Mouse (Mus musculus) embryonic facial prominence, embryonic 13.5 days (tissue): ENCODE measurements around the gene Senp5. TPM values are rescaled to one million over a fixed set of nuclear protein-coding genes. Genes with fewer than 3 reads are reported as not detected.

Experiments used
- ATAC-seq: fragments of 200-750 bp; cut with Nextera tagmentation; 2 replicates; pipeline ENCODE4 v1.8.0; 2017; ENCODE audit warnings: low read depth; ENCODE audit not compliant: insufficient number of reproducible peaks, insufficient read depth, low FRiP score, low TSS enrichment
- H3K27ac ChIP-seq: fragments of 300-500 bp; sonication (generic); 2 replicates; pipeline ENCODE4 v1.5.1; 2015; ENCODE audit warnings: moderate library complexity, mild to moderate bottlenecking, inconsistent platforms
- H3K27me3 ChIP-seq: fragments of 300-500 bp; sonication (generic); 2 replicates; pipeline ENCODE4 v1.6.1; 2015; ENCODE audit warnings: mild to moderate bottlenecking, inconsistent platforms
- H3K36me3 ChIP-seq: fragments of 300-500 bp; sonication (generic); 2 replicates; pipeline ENCODE4 v1.6.1; 2015; ENCODE audit warnings: mild to moderate bottlenecking, inconsistent platforms
- H3K4me1 ChIP-seq: fragments of 300-500 bp; sonication (generic); 2 replicates; pipeline ENCODE4 v1.6.1; 2015; ENCODE audit warnings: inconsistent platforms
- H3K4me2 ChIP-seq: fragments of 300-500 bp; sonication (generic); 2 replicates; pipeline ENCODE4 v1.6.1; 2015; ENCODE audit warnings: moderate library complexity, mild to moderate bottlenecking, inconsistent platforms
- H3K4me3 ChIP-seq: fragments of 300-500 bp; sonication (generic); 2 replicates; pipeline ENCODE4 v1.5.1; 2015; ENCODE audit warnings: mild to moderate bottlenecking, inconsistent platforms
- H3K9ac ChIP-seq: fragments of 300-500 bp; sonication (generic); 2 replicates; pipeline ENCODE4 v1.6.1; 2015; ENCODE audit warnings: mild to moderate bottlenecking, inconsistent platforms
- H3K9me3 ChIP-seq: fragments of 300-500 bp; sonication (generic); 2 replicates; pipeline ENCODE4 v1.6.1; 2016; ENCODE audit warnings: inconsistent platforms
- WGBS: fragments of 180-500 bp; shearing (Covaris S2); methylation state at CpG from one replicate; pipeline ENCODE4 v1.1.7; 2015; ENCODE audit warnings: mixed read lengths; 5-methylcytosine and 5-hydroxymethylcytosine counted together
- microRNA-seq: library from miRNA; unstranded; fragments of <30 nt; microRNA quantifications from one replicate; pipeline ENCODE4, GENCODE M21; 2016
- polyA plus RNA-seq: library from polyadenylated mRNA; unstranded; fragments of >200 nt; fragmentation: Nextera tagmentation; extraction: Ambion mirVana; gene quantifications from 2 replicates; pipeline ENCODE4 v1.2.1, GENCODE M21; 2015

The Senp5 gene
- polyA plus RNA-seq, 1 experiment from 2014 or later = 16.4 TPM

- Histone ChIP-seq H3K4me3 (no peak overlapping the region), H3K27me3 (no peaks in the 10 kb centered on the region), H3K9ac (no peak overlapping the region), H3K27ac (no peak overlapping the region), H3K9me3 (no peaks in the 10 kb centered on the region), H3K36me3 (no peaks in the 10 kb centered on the region), H3K4me2 (no peak overlapping the region), H3K4me1 (no peaks in the 10 kb centered on the region)
- 77% methylated on average over 6 of the region's 6 CpGs for WGBS
- ATAC-seq = no peak
Observed at GRCm38 (mm10) chr16:31926091-31926490, 77.0 kb downstream of the Senp5 start.

GRCm38 (mm10) chr16:31924368-31924767 is 78.7 kb downstream of the Senp5 start:
- ATAC-seq = no peak

GRCm38 (mm10) chr16:31918248-31918724 is 84.8 kb downstream of the Senp5 start:
- peak overlapping the region; percentile 29 for H3K4me2 ChIP-seq
- no peaks in the 10 kb centered on the region for H3K36me3 ChIP-seq
- no peaks in the 10 kb centered on the region for H3K9me3 ChIP-seq
- no peak overlapping the region for H3K27ac ChIP-seq
- H3K4me1 ChIP-seq = peaks cover 3% of the 10 kb centered on the region; the same call in 1 of the 2 replicates
- 2% methylated on average over 14 of the region's 14 CpGs for WGBS
- H3K27me3 ChIP-seq = no peaks in the 10 kb centered on the region
- 0 out of 2 replicates have a peak overlapping the region, but pooled peaks have one; percentile 32 for H3K9ac ChIP-seq
- no peak overlapping the region for H3K4me3 ChIP-seq
- ATAC-seq = 0 out of 2 replicates have a peak, but pooled peaks have one; percentile 15

More at GRCm38 (mm10) chr16:31924368-31924767, 78.7 kb downstream of the Senp5 start:
- Histone ChIP-seq H3K36me3 (no peaks in the 10 kb centered on the region), H3K4me2 (no peak overlapping the region), H3K4me1 (no peaks in the 10 kb centered on the region), H3K9me3 (no peaks in the 10 kb centered on the region), H3K4me3 (no peak overlapping the region), H3K27ac (no peak overlapping the region), H3K9ac (no peak overlapping the region), H3K27me3 (no peaks in the 10 kb centered on the region)
- WGBS = 79% methylated on average over 6 of the region's 6 CpGs

GRCm38 (mm10) chr16:31917776-31918175 is 85.3 kb downstream of the Senp5 start:
- H3K27me3 ChIP-seq = no peaks in the 10 kb centered on the region
- H3K9ac ChIP-seq = no peak overlapping the region

GRCm38 (mm10) chr16:31910281-31910847 is 92.7 kb downstream of the Senp5 start:
- Histone ChIP-seq H3K27me3 (no peaks in the 10 kb centered on the region), H3K27ac (no peak overlapping the region), H3K4me1 (peaks cover 20% of the 10 kb centered on the region), H3K9me3 (no peaks in the 10 kb centered on the region), H3K36me3 (no peaks in the 10 kb centered on the region), H3K4me2 (no peak overlapping the region), H3K9ac (no peak overlapping the region), H3K4me3 (no peak overlapping the region)
- ATAC-seq = no peak
- 72% methylated on average over 10 of the region's 10 CpGs for WGBS

More at GRCm38 (mm10) chr16:31917776-31918175, 85.3 kb downstream of the Senp5 start:
- Histone ChIP-seq H3K4me2 (no peak overlapping the region), H3K4me3 (no peak overlapping the region), H3K27ac (no peak overlapping the region), H3K4me1 (peaks cover 3% of the 10 kb centered on the region; the same call in 1 of the 2 replicates), H3K9me3 (no peaks in the 10 kb centered on the region), H3K36me3 (no peaks in the 10 kb centered on the region)
- no peak for ATAC-seq
- 76% methylated on average over 11 of the region's 11 CpGs for WGBS

Small RNA genes lying within 50 kb of the gene (microRNA-seq; reads per million reads assigned to microRNA genes)
- gene Gm26269 = not detected

Other genes with a start within 250 kb of the Senp5 start
- gene Meltf, start 124.5 kb downstream of the Senp5 start, polyA plus RNA-seq = 1.3 and 3.7 TPM in 2 replicates
- gene Pigz, start 69.4 kb downstream of the Senp5 start, polyA plus RNA-seq = 0.39 and 0.96 TPM in 2 replicates
- gene 0610012G03Rik, start 54.8 kb downstream of the Senp5 start, polyA plus RNA-seq = 89.1 and 94.0 TPM in 2 replicates
- gene Ncbp2, start 54.8 kb downstream of the Senp5 start, polyA plus RNA-seq = 143 and 144 TPM in 2 replicates
- gene Pak2, start 76.1 kb upstream of the Senp5 start, polyA plus RNA-seq = 32.3 and 33.6 TPM in 2 replicates
- gene Pigx, start 96.5 kb upstream of the Senp5 start, polyA plus RNA-seq = 127 and 132 TPM in 2 replicates
- 25.9 and 32.5 TPM in 2 replicates for gene Cep19, start 96.5 kb upstream of the Senp5 start, polyA plus RNA-seq
- 13.0 and 13.4 TPM in 2 replicates for gene Nrros, start 162.3 kb upstream of the Senp5 start, polyA plus RNA-seq
- not detected in 2 replicates for gene Bex6, start 176.5 kb upstream of the Senp5 start, polyA plus RNA-seq
- 7.3 and 11.0 TPM in 2 replicates for gene Fbxo45, start 243.9 kb upstream of the Senp5 start, polyA plus RNA-seq
- 21.3 and 23.4 TPM in 2 replicates for gene Wdr53, start 243.9 kb upstream of the Senp5 start, polyA plus RNA-seq